Mouse (Mus musculus) c-Kit-positive CD71-positive TER-119-negative erythroid progenitor cells, embryonic 14.5 days (primary cell): ENCODE results near the gene Arl6.

Experiments used
- DNase-seq: peaks from one replicate; pipeline ENCODE4 v3.0.0-alpha.2; 2013; ENCODE audit warnings: low read depth

Gene Arl6

DNA sequence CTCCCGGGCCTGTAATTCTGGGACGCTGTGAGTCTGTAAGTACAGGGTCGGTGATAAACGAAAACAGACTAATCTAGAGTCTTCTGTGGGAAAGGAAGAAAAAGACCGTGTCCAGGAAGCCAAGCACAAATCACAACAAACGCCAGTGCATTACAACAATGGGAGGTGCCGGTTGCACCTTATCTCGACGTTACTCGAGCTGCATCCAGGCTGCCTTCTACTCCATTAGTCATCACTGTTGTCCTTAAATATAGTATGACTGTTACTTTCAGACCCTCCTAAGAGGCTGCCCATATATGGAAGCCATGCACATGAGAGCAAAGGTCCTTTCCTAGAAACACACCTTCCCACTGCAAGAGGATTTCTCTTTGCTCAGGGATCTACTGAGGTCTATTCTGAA is 51.4 kb downstream of the Arl6 start:
- DNase-seq: no peak

DNA sequence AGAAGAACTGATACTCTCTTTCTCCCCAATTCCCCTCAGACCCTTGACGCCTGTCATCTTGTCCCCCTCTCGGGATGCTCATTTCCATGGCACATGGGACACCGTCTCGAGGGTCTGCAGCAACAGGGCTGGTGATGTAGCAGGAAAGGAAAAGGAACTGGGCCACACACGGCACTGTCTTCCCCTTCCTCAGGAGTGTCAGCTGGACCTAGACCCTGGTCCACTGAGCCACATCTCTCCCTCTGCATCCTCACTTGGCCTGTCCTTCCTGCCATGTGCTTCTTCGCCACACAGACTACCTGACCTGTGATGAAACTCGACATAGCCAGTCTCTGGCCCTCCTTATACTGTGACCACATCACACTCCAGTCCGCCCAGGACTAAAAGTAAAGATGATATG is 52.3 kb downstream of the Arl6 start:
- no peak for DNase-seq

DNA sequence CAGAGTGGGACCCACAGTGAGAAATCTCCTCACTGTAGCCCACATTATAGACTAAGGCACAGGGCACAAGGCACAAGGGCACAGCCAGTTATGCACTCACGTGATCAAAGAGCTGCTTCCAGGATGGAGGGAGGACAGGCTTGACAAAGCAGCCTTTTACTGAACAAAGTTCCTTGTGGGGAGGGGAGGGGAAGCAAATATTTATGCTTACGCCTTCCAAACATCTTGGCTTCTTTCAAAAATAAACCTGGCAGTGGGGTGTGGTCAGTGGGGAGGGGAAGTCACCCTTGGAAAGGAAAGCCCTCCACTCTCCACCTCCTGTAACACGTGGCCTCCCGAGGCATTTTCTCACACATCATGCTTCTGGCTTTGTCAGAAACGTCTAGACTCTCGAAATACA is 52.9 kb downstream of the Arl6 start:
- no peak for DNase-seq

DNA sequence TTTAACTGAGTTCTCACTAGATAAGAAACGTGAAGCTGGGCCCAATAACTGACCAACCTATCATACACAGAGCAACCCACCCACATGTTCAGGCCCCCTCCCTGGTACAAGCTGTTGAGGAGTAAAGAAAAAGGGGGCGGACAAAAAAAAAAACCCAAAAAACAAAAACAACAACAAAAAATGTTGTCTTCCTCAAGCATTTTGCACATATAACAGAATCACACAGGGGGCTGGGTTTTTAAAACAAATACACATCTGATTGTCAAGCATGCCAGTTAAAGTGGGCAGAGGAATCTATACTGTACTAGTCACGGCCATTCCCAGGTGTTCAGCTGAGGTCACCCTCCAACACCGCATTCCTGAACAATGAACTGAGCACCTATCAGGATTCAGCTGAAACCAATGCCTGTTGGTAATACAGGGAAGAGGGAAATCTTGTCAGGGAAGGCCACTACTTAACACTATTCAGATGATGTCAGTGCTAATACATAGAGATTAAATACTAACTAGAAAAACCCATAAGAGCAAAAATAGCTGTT is 53.4 kb downstream of the Arl6 start:
- DNase-seq: no peak

DNA sequence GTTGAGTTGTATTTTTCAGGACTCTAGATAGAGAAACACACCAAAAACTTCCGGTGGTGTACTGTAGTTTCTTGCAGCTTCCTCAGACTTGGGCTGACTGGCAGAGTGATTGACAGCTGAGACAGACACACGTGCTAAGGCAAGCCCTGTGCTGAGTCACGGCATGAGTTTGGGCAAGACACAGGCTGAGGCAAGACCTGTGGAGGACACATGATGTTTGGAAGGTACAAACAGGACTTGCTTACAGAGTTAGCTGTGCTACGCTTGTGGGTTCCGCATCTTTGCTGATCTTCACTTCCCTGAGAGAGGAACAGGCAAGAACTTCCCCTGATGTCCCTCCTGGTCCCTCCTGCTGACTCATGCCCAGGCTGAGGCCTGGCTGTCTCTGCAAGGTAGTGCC is 55.7 kb downstream of the Arl6 start:
- DNase-seq: no peak

DNA sequence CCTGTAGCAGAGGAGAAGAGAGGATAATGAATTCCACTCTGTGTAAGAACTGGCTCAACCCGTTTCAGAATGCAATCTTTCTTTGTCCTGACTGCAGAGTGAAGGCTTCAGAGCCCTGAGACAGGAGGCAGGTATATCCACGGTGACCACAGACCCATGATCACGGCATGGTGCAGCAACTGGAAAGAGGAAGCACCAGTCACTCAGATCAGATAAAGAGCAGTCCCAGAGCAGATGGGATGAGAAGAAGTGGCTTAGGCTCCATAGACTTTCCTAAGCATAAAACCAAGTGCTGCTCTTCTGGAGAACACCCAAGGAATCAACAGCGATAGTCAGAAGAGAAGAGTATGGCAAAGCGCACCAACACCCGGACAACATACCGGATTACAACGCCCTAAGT is 60.0 kb downstream of the Arl6 start:
- no peak for DNase-seq

DNA sequence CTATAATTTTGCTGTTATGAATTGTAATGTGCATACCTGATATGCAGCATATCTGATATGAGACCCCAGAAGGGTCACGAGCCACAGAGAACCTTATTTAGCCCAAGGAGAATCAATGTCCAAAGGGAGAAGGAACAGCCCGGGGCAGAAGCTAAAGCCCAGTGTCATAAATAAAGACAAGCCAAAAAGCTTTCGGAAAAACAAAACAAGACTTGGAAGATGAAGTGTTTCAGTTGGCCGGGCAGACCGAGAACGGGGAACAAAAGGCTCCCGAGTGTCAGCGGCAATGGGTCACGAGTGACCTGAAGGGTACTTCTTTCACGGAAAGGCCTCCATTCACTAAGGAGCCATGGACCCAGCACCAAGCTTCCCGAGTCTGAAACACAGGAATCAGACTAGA is 65.2 kb downstream of the Arl6 start:
- DNase-seq: no peak

DNA sequence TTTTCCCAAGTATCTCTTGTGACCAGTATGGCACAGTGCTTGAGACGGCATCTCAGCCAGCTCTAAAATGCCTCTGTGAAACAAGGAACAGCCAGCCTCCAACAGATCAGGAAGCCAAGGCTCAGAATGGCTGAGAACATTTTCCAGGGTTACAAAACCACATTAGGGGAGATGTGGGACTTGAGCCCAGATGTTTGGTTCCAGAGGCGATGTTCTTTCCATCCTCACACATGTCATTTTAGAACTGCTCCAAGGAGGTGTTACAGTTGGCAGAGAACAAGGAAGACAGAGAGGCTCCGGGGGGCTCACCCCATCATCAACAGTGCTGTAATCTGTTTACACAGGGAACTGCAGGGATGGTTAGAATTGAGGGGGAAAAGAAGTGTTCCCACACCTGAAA is 66.5 kb downstream of the Arl6 start:
- DNase-seq: no peak

DNA sequence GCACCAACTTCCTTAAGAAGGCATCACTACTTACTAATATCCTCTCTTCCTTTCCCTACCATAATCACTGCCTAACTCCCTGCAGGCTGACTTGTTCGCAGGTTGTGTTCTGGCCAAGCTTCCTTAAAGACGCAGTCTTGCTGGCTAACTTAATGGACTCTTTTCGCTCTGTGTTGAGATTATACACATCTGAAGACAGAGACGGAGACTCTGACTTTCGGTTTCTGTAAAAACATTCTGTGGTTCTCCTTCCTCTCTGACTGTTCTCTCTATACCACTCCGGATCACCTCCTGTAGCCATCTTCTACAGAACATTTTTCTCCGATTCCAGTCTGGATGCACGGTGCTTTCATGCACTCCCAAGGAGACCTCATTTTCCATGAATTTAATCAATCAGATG is 68.4 kb downstream of the Arl6 start:
- DNase-seq: no peak

DNA sequence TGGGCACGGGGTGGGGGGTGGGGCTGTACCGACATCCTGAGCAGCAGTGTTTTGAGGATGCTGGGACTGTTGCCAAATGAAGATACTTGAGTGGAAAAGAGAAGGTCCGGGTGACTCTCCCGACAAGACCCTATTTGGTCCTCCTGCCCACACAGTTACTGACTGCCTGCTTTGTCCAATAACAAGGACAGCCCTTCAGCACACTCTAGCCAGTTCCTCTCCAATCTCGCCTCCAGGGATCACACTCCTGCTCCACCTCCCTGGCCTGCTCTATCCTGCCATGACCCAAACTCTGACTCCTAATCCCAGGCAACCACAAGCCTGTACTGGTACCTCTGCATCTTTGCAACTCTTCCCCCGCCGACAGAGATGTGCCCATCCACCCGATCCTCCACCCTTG is 69.4 kb downstream of the Arl6 start:
- no peak for DNase-seq

DNA sequence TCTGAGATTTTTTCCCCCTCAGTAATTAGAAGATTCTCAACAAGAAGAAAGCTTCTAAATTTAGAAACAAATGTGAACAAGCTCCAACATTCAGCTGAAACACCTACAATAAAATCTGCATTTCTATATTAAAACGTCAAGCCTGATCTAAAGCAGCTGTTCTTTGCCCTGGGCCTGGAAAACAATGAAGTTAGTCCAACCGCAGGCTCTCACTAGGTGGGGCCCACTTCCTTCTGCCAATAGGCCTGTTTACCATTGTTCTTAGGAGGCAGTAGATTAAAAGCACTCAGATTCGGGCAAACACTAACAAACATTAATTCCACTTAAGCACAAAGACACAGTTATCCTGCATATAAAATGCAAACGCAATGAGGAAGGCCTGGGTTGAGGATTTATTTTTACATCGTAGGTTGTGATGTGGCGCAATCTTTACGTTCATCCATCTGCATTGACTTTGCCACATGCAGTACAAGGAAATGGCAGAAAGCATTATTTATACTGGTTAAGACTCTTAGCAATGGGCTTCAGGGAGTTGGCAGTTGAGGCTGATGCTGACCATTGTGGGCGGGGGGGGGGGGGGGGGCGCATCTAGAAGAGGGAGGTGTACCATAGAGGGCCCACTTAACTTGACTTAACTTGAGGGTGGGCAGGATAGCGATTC is 71.3 kb downstream of the Arl6 start:
- no peak for DNase-seq

DNA sequence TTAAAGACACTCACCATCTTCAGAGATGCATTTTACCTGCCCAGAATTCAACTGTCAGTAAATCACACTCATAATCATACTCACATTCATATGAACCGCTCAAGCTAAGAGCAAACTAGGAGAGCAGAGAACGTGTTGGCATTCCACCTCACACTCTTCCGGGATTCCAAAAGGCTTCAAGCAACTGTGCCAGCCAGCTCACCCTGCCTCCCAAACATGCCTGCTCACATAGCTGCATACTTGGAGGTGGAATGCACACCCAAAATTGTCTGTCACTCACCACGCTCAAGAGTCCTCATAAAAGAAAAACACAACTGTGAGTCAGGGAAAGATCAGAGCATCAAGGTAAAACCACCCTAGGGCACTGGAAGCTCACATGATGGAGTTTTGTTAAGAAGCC is 72.8 kb downstream of the Arl6 start:
- DNase-seq: no peak

DNA sequence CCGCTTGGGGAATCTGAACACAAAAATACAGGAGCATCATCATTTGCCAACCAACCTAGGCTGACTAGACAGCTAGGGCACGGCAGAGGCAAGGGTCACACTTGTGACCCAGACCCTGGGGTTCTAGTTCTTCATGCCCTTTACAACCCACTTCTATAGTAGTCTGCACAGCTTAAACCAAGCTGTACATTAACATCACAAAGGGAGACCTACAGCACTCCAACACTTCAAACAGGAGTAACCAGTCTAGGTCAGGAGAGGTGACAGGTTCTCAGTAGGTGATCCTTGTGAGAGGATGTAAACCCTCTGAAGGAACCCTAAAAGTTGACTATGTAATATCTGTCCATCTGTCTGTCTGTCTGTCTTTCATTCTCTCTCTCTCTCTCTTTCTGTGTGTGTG is 73.6 kb downstream of the Arl6 start:
- DNase-seq: no peak

DNA sequence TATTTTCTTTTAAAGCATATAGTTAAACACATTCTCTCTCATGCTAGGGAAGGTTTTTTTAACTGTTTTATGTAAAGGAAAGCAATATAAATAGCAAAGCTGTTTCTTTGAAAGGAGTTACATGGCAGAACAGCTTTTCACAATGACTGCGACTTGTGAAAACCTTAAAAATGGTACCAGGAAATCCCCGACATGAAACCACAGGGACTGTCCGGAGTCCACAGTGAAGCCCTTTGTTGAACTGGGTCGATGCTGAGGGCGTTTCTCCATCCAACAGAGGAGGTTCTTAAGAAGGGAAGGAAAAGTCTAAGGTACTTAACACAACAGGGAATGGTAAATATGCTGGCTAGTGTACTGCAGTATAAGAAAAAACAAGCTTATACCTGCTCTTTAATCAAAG is 75.2 kb downstream of the Arl6 start:
- DNase-seq: no peak
